Mouse (Mus musculus) testis, adult 2 months (tissue): ENCODE results near the gene Trpt1. TPM values are rescaled to one million over a fixed set of nuclear protein-coding genes. Genes with fewer than 3 reads are reported as not detected.
A peak's percentile ranks its signal among the peaks of the same experiment; 100 is the strongest.

Source experiments
- H3K27ac ChIP-seq: fragments of 200-500 bp; 2 replicates; pipeline ENCODE4 v1.5.1; 2012; ENCODE audit warnings: low read depth, low read length; ENCODE audit not compliant: control insufficient read depth, insufficient read depth
- H3K27me3 ChIP-seq: fragments of 200-500 bp; 2 replicates; pipeline ENCODE4 v1.6.1; 2012; ENCODE audit warnings: mild to moderate bottlenecking, low read length, moderate library complexity; ENCODE audit not compliant: control insufficient read depth, insufficient read depth
- H3K36me3 ChIP-seq: fragments of 200-500 bp; 2 replicates; pipeline ENCODE4 v1.6.1; 2012; ENCODE audit warnings: mild to moderate bottlenecking, low read length; ENCODE audit not compliant: control insufficient read depth, insufficient read depth
- H3K4me1 ChIP-seq: fragments of 200-500 bp; 2 replicates; pipeline ENCODE4 v1.6.1; 2012; ENCODE audit warnings: low read length; ENCODE audit not compliant: control insufficient read depth, insufficient read depth
- H3K4me3 ChIP-seq: fragments of 200-500 bp; 2 replicates; pipeline ENCODE4 v1.5.1; 2012; ENCODE audit warnings: low read depth, mild to moderate bottlenecking, low read length, moderate library complexity, mixed read lengths; ENCODE audit not compliant: control insufficient read depth
- CTCF ChIP-seq: fragments of 200-500 bp; IDR thresholded peaks from 2 replicates; pipeline ENCODE4 v1.5.1; 2012; ENCODE audit warnings: low read depth, mild to moderate bottlenecking, inconsistent platforms, low read length, moderate library complexity; ENCODE audit not compliant: control insufficient read depth, insufficient read depth, insufficient replicate concordance
- POLR2A ChIP-seq: fragments of 200-500 bp; IDR thresholded peaks from 2 replicates; pipeline ENCODE4 v1.6.1; 2012; ENCODE audit warnings: low read depth, mild to moderate bottlenecking, inconsistent platforms, low read length, moderate library complexity; ENCODE audit not compliant: control insufficient read depth
- polyA plus RNA-seq: library from polyadenylated mRNA; depleted of rRNA; stranded (reverse); fragments of >200 nt; gene quantifications from 2 replicates; pipeline ENCODE4 v1.2.3, GENCODE M21; 2012

The Trpt1 gene
- polyA plus RNA-seq, 1 experiment, result 6.7 TPM

GRCm38 (mm10) chr19:7017541-7018457 lies 21.9 kb downstream of the Trpt1 start:
- H3K27ac ChIP-seq, result no peak overlapping the region
- no peak overlapping the region for H3K4me3 ChIP-seq
- no peaks in the 10 kb centered on the region for H3K27me3 ChIP-seq
- H3K36me3 ChIP-seq, result peaks cover 2% of the 10 kb centered on the region; the same call in 1 of the 2 replicates
- H3K4me1 ChIP-seq, result no peaks in the 10 kb centered on the region
- TF ChIP-seq POLR2A (no peak), CTCF (no peak)

DNA sequence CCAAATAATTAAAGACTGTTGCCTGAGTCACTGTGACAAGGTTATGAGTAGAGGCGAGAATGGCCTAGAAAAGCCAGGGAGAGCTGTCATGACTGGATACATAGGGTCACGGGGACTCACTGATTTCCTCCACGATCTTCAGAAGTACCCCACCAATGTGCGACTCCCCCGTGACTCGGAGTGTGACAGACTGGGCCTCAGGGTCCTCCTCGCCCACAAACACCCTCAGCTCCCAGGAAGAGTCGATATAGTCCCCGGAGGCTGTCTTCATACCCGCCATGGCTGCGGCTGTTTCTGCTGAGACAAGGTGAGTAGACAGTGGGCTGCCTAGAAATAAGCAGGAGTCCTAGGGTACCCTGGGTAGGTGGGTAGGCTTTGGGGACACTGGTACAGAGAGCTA lies 22.6 kb downstream of the Trpt1 start:
- Histone ChIP-seq H3K4me1 (no peaks in the 10 kb centered on the region), H3K27ac (no peak overlapping the region), H3K27me3 (no peaks in the 10 kb centered on the region), H3K4me3 (no peak overlapping the region), H3K36me3 (peaks cover 5% of the 10 kb centered on the region; the same call in 1 of the 2 replicates)
- TF ChIP-seq POLR2A (no peak), CTCF (no peak)

DNA sequence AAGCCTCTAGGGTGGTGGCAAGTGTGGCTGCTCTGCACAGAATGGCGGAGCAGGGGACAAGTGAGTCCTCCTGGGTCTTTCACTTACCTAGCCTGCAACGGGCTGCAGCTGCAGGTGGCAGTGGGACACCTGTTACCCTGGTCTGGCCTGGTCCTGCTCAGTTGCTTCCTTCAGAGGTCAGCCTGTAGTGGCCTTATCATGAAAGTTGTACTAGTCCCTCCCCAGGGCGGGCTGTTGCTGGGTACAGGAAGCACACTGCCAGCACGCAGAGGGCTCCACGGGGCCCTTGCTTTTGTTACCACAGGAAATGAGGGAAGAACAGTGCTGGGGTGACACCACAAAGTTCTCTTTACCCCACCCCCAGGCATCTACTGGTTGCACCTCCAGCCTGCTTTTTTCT lies 23.3 kb downstream of the Trpt1 start, which contains the start of gene Fermt3:
Gene Fermt3 (minus strand): TSS at position 279 of the 400 bp plus-strand sequence.
- Histone ChIP-seq H3K36me3 (peaks cover 5% of the 10 kb centered on the region; the same call in 1 of the 2 replicates), H3K27ac (peak within 1 kb of the TSS; percentile 63), H3K27me3 (no peaks in the 10 kb centered on the region), H3K4me1 (no peaks in the 10 kb centered on the region), H3K4me3 (no peak within 1 kb of the TSS)
- TF ChIP-seq POLR2A (no peak), CTCF (no peak)

DNA sequence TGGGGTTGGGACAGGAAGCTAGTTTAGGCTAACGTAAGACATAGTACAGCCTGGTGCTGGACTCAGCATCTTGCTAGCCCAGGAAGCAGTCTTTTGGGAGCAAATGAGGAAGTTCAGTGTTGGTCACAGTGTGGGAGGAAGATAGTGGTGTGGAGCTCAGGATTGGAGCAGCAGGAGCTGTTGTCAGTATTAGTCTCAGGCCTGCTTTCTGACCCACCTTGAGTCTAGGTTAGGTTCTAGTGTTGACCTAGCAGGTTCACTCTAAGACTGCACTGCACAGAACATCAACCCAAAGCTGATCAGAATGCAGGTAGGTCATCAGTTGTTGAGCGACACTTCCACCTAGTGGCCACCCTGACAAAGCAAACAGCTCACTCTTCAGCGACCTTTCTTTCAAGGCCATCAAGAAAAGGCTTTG lies 24.3 kb downstream of the Trpt1 start:
- Histone ChIP-seq H3K27ac (peak overlapping the region; percentile 24; the same call in 1 of the 2 replicates), H3K4me3 (no peak overlapping the region), H3K27me3 (no peaks in the 10 kb centered on the region), H3K4me1 (no peaks in the 10 kb centered on the region), H3K36me3 (peaks cover 7% of the 10 kb centered on the region)
- TF ChIP-seq POLR2A (no peak), CTCF (no peak; the same call in 1 of the 2 replicates)

DNA sequence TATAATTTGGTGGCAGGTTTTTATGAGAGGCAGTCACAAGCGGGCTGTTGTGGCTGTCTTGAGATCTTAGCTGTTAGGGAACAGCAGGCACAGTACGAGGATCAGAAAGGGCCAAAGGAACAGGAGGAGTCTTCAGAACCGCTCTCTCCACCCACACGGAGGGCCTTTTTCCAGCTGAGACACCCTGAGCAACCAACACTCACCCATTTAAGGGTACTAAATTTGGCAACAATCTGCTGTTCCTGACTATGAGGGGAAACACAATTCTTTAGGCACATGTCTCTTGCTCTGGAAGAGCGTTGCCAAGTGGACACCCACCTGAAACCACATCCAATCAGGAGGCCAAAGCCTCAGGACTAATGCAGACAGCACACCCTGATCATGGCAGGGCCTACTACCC lies 33.6 kb downstream of the Trpt1 start:
- Histone ChIP-seq H3K27ac (no peak overlapping the region), H3K27me3 (no peaks in the 10 kb centered on the region), H3K4me1 (no peaks in the 10 kb centered on the region), H3K4me3 (no peak overlapping the region), H3K36me3 (peaks cover 11% of the 10 kb centered on the region)
- TF ChIP-seq POLR2A (no peak), CTCF (no peak)

DNA sequence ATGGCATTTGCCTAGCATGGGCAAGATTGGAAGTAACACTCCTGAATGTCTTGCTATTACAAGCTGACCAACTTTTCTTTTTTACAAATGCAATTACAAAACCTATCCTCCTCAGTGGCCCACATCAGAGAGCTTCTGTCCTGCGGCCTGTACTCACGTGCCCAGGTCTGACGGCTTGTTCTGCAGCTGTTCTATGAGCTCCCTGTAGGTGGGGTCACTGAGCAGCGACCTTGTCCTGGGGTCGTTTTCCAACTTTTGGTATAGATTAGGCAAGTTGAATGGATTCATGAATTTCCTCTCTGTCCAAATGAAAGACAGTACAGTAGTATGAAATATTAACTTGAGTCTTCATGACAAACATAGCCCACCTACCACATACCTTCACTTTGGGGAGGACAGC lies 38.1 kb downstream of the Trpt1 start:
- H3K27ac ChIP-seq, result no peak overlapping the region
- no peak overlapping the region for H3K4me3 ChIP-seq
- H3K4me1 ChIP-seq, result peaks cover 5% of the 10 kb centered on the region
- no peaks in the 10 kb centered on the region for H3K27me3 ChIP-seq
- peaks cover 4% of the 10 kb centered on the region; the same call in 1 of the 2 replicates for H3K36me3 ChIP-seq
- no peak for TF ChIP-seq POLR2A
- no peak for TF ChIP-seq CTCF

DNA sequence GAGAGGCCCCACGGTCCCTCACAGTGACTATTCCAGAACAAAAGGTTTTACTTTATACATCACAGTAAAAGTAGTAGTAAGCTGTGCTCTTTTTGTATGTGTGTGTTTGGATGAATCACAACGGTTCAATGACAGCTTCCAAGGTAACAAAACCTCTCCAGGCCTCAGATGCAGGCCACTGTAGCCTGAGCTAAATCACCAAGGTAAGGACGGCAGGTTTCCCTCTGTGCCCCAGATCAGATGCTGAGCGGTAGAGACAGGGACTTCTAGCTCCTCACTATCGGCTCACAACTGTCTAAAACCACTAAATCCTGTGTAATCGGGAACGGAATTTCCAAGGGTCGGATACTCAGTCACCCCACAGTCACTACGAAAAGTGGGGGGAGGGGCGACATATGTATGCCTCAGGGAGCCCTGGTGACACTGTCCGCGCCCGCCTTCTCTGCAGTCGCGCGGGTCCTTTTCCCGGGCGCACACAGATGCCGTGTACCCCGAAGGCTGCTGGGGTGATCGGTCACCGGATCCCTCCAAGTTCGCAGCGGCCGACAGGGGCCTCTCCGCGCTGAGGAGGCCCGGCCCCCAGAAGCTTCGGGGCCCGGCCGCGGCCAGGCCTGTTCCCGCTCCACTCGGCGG lies 43.3 kb downstream of the Trpt1 start:
- Histone ChIP-seq H3K27me3 (no peaks in the 10 kb centered on the region), H3K36me3 (no peaks in the 10 kb centered on the region), H3K4me3 (peak overlapping the region; percentile 96), H3K27ac (peak overlapping the region; percentile 96), H3K4me1 (peaks cover 5% of the 10 kb centered on the region)
- TF ChIP-seq CTCF (no peak), POLR2A (no peak)
